Mouse (Mus musculus): Measurements from ENCODE around the gene Twnk.

Gene Twnk

DNA sequence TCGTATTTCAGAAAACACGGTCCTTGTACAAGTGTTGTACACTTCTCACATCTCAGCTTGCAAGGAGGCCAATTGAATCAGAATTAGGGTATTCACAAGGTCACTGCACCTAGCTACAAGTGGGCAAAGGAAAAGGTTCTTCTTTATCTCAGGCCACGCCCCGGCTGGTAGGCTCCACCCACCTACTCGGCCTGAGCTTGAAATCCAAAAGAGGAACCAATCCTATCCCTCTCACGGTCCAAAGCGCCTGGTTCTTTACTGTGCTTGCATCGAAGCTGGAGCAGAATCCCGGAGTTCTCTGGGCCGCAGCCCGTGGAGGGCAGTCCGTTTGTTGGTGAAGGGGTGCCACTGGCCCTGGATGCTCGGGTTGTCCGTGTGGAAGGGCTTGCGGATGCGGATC lies at the start of gene Twnk:
Gene Twnk, plus strand, starts transcription at position 220 of the 400 bp plus-strand sequence.
- DNase-seq (ENCODE audit: low spot score), result peak; percentile 53

DNA sequence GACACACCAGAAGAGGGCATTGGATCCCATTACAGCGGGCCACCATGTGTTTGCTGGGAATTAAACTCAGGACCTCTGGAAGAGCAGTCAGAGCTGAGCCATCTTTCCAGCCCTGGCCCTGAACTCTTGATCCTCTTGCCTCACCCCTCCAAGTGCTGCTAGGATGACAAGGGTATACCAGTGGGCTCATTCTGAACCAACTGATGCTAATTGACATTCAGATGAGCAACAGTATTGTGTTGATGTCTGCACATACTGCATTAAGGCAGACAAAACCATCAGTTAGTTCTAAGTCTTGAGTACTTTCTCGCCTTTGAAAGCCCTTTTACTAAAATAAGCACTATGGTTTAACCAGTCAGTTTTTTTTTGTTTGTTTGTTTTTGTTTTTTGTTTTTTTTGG lies 45.8 kb upstream of the Twnk start:
- no peak for DNase-seq (ENCODE audit: low spot score)

DNA sequence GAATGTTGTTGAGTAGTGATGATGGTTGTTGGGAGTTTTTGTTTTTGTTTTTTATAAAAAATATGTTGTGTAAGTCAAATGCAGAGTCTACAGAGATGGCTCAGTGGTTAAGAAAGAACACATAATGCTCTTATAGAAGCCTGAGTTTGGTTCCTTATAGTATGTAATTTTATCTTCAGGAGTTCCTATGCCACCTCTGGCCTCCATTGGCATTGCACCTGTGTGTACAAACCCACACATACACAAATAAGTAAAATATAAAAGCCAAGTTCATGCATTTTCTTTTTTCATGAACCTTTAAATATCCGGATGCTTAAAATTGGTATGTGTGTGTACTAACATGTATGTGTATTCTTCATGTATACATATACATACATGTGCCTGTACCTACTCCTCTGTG lies 39.5 kb upstream of the Twnk start:
- DNase-seq (ENCODE audit: low spot score), result no peak

DNA sequence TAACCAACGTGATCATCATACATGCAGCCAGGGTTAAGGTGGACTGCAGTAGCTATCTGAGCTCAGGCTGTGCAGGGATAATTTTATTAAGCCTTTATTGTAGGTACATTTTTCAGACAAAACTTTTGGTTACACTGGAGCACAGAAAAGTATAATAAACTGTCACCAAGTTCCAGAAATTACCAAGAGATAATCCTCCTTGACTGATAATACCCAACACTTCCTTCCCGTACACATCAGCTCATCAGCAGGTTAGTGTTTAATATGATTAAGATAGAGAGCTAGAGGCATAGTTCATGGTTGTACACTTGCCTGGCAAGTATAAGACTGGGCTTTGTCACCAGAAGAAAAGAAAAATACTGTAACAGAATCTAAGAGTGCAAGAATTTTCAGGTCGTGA lies 37.1 kb upstream of the Twnk start:
- no peak for DNase-seq (ENCODE audit: low spot score)

DNA sequence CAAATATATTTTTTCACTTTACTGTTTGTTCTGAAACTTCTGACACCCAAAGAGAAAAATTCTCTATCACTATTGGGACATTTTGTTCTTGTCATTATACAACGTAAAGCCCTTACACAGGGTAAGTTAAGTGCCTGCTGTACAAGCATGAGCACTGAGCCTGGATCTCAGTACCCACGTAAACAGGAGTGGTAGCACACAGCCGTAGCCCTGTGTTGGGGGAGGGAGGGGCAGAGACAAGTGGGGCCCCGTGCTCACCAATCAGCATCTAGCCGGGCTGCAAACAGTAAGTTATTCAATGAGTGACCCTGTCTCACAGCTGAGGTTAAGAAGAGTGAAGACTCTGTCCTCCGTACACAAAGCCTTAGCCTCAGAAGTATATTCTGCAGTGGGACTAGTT lies 28.8 kb upstream of the Twnk start:
- DNase-seq (ENCODE audit: low spot score), result no peak

DNA sequence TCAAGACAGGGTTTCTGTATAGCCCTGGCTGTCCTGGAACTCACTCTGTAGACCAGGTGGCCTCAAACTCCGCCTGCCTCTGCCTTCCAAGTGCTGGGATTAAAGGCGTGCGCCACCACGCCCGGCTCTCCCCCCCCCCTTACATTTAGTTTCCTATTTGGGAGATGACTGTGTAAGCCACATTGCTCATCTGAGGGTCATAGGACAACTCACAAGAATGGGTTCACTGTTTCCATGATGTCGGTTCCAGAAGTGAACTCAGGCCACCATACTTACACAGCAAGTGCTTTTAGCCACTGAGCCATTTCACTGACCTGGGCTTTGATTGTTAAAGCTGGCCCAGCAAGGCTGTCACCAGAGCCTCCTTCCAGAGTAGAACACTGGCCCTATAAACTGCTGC lies 28.3 kb upstream of the Twnk start:
- DNase-seq (ENCODE audit: low spot score), result no peak

DNA sequence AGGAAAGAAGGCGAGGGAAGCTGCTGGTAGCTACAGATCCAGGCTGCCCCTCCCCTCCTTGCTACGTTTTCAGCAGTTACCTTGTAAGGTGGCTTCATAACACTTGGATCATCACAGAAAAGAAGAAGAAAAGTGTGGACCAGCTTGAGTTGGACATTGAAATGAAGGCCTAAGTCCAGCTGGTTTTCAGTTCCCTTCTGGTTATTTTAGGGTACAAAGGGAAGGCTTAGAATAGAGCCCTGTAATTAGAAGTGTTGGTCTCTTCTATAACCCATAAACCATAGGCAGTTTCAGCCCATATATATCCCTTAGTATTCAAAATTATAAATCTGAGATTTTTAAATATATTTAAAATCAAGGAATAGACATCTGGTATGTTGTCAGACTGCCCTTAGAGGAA lies 24.7 kb upstream of the Twnk start:
- DNase-seq (ENCODE audit: low spot score), result no peak

DNA sequence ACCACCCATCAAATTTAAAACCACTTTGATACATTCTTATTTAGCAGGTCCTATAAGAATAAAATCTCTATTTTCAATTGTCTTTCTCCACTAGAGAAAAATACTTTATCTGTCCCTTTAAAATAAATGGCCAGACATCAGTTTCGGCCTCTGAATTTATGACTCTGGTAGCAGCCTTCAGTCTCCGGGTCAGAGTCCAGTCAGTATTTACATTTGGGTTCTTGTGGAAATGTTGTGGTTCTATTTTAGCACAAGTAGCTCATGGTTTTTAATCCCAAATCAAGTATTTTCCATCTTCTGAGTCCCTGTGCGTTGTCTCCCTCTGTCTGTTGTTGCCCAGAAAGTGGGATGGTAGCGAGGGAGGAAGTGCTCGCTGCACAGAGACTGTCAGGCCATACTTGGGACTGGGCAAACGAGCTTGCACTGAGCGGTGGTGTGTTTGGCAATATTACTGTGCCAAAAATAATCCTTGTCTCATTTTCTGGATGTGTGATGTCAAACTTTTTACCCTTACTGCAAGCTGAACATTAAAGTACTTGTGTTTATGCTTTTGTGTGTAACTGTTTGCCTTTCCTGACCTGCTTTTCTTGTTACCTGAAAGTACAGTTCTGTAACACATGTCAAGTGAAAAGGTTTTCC lies 22.9 kb upstream of the Twnk start:
- DNase-seq (ENCODE audit: low spot score), result no peak

DNA sequence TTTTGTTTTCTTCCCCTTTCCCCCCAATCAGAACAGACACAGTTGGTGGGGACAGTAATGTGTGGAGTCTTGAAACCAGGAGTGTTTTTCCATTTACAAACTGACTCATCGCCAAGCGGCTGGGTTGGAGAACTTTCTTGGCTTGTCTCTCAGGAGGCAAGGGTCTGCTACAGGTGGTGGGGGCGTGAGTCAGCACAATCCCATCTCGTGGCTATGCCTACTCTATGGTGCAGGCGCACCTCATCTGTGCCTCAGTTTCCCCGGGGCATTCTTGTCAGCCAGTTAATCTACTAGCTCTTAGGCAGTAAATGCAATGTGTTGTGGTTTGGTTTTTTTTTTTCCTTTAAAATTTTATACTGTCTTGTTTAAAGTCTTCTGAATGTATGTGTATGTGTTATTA lies 22.1 kb upstream of the Twnk start:
- no peak for DNase-seq (ENCODE audit: low spot score)

DNA sequence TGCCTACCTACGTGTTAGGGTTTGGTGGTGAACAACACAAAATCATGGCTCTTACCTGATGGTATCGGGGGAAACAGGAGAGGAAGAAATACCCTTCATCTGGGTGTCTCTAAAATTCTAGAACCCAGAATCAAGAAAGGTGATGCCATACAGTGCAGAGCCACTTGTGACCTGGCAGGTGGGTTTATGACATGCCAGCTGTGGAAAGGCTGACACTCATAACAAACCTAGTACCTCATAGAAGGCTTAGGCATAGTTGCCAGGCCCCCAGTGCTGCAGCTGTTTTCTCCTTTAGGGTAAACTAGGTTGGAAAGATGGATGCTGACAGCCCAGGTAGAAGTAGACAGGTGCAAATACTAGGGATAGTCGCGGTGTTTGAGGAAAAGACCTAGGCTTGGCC lies 21.0 kb upstream of the Twnk start:
- DNase-seq (ENCODE audit: low spot score), result no peak

DNA sequence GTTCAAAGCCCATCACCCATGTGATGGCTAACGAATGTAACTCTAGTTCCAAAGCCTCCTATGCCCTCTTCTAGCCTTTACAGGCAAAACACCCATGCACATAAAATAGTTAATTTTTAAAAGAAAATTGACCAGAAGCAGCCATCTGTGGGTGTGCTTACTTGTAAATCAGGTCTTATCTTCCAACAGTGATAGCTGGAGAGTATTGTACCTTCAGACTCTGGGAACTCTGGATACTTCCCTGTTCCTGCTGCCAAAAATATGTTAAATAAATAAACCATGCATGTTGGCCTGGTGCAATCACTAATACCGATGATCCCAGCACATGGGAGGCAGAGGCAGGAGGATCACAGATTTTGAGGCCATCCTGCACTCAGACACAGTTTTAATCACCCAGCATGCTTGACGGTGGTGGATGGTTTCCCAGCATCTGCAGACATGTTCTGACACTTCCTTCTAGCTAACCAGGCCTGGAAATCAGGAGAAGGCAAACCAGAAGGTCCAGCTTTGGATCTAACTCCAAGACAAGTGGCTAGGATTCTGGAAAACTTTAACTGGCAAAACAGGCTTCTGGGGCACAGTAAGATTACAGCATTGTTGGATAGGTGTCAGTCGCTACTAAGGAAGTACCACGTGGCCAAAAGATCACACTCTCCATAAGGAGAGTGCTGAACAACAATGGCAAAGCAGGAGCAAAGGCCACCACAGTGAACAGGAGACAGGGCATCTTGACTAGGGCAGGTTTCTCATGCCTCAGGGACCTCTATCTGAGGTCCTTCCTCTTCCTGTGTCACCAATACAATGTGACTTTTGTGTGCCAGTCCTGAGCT lies 20.1 kb upstream of the Twnk start:
- DNase-seq (ENCODE audit: low spot score), result no peak

DNA sequence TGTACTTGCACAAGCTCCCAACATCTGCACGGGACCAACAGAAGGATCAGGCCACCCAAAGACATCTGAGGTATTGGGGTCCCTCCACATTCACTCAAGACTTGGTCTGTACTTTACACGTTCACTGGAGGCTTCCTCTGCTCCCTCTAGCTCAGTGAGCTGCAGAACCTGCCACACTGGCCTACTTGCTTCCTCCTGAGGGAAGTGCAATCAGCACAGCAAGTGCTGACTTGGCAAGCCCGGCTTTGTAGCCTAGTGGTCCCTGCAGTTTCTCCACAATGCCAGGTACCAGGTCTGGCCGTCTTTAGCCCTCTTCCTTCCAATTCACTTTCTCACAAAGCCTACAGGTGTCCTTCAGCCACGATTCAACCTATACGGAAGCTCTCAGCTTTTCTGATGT lies 18.5 kb upstream of the Twnk start:
- no peak for DNase-seq (ENCODE audit: low spot score)

DNA sequence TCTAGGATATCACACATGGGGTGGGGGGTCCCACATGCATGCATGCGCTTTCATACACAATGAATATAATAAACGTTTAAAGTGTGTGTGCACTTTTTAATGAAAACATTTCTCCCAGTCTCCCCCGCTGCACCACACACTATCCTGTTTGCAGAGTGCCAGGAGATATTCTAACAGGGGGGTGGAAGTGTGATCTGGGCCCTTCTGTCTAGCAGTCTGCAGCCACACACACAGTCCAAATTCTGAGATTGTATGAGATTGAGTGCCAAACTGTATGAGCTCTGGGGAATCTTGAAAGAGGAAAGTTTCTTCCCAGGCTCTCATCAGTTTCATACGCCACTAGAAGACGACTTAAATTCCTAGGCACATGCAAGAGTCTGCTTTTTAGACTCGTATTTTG lies 17.6 kb upstream of the Twnk start:
- DNase-seq (ENCODE audit: low spot score), result no peak

DNA sequence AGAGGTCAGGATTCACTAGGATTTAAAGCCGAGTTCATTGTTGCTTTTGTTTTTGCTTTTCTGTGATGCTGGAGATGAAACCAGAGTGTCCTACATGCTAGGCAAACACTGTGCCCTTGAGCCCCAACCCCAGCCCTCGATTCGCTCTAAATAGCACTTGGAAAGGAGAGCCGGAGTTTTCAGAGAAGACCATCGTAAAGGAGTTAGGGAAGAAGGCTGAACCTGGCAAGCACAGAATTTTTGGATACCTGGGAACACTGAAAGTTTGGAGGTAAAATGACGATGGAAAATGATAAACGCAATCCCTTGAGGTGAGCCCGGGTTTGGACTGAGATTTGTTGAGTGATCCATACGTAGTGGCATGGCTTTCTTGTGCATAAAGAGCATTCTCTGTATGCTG lies 17.1 kb upstream of the Twnk start:
- no peak for DNase-seq (ENCODE audit: low spot score)

DNA sequence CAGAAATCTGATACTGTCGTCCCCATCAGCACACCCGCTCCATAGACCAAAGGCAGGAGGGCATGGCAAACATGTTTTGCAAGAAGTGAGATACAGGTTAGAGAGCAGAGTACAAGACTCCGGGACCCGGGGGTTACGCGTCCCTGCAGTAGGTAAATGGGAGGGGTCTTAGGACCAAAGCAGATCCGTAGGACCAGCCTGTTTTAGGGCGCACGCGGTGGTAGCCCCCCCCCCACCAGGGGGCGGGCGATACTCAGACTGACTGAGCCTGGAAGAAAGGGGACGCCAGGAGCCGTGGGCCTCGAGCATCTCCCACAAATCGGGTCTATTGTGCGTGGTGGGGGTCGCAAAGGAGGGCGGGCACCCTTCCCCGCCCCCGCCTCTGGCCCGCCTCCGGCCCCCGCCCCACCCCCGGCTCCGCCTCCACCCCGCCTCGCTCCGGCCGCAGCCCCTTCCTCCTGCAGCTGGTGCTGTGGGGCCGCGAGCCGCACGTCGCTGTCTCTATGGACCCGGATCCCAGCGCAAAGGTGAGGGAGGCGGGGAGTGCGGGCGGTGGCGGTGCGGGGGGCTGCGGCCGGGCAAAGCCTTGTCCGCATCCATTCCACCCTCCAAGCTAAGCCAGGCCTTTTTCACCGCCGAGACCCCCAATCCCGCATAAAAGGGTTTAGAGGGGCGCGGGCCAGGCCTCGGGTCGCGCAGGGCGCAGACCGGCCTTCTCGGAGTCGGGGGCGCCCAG lies 16.5 kb upstream of the Twnk start, which contains the start of gene Sema4g:
Gene Sema4g, plus strand, starts transcription at position 271 of the 736 bp plus-strand sequence.
- peak; percentile 70 for DNase-seq (ENCODE audit: low spot score)

DNA sequence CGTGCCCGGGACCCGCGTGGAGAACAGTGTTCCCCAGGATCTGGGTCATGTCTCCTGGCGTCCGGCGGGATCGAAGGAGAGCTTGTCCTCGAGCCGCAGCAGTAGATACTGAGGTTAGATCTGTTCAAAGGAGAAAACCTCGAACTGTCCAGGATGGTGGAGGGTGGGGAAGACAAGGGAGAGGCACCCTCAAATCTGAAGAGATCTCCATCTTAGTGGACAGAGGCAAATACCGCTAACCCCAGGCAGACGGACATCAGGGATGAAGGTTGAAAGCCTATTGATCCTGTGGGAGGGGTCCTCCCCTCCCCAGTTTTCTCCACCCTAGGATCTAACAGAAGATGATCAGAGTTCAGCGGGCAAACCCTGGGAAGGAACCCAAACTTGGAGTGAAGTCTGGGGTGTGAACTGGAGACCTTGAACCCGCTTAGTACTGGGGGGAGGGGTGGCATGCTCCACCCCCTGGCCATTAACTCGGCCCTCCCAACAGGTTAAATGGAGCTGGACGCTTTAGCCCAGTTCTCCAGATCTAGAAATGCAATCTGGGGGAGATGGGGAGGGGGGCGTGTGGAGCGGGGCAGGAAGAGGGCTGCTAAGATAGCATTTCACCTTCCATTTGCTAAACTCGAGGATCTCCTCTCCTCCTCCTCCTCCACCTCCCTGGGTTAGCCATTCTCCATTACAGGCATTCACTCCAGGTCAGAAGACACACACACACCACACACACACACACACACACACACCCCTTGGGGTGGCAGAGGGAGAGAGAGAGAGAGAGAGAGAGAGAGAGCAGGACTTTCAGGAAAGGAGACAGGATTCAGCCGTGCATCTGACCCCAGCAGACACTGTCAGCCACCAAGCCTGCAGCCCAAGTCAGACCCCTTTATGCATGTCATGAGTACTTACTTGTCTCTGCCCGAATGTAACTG lies 15.6 kb upstream of the Twnk start:
- DNase-seq (ENCODE audit: low spot score), result no peak

DNA sequence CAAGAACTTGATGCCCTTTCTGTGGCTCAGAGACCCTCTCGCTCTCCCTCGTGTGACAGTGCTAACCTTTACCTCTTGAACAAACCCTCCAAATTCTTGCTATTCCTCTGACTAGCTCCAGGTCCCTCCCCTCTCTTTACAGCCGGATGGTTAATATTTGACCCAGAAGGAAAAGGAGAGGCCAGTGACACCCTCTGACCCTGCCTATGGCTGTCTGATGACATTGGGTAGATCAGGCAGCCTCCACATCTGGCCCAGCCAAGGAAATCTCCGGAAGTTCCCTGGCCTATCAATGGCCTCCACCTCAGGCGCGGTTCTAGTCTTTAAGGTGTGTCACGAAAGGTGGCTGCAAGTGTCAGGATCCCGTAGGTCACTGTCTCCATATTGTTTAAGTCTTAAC lies 14.4 kb upstream of the Twnk start:
- no peak for DNase-seq (ENCODE audit: low spot score)

DNA sequence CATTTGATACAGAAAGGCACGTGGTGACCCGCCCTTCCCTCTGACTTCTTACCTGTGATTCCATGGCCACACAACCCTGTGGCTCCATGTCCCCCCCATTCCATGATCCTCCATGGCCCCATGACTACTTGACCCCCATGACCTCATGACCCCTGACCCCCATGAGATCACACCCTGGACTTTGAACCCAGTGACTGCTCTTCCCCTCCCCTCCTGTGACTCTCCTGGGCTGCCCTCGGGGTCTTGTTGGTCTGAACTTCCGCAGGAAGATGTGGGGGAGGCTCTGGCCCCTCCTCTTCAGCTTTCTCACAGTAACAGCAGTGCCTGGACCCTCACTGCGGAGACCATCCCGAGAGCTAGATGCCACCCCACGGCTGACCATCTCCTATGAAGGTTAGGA lies 13.2 kb upstream of the Twnk start:
- DNase-seq (ENCODE audit: low spot score), result no peak

DNA sequence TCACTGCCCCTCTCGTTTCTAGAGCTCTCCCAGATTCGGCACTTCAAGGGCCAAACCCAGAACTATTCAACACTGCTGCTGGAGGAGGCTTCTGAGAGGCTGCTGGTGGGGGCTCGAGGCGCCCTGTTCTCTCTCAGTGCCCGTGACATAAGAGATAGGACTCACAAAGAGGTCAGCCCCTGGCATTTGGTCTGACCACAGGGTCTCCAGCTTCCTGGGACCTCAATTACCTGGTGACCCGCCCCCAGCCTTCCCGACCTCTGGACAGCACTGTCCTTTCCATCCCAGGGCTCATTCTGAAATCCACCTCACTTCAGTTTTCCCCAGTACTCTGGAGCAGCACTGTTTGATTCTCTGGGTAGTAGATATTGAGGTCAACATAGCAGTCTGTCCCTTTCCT lies 12.8 kb upstream of the Twnk start:
- DNase-seq (ENCODE audit: low spot score), result no peak

DNA sequence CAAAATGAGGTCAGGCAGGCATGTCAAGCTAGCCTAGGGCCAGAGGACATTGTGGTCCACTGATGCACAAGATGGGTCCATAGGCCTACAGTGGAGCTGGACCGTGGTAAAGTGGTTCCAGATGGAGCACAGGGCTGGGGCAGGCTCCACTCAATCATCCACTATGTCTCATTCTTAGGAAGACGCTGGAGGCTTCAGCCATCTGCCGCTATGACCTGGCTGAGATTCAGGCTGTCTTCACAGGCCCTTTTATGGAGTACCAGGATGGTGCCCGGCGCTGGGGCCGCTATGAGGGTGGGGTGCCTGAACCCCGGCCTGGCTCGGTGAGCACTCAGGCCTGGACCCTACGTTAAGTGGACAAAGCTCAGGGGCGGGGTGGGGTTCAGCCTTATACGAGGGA lies 7.7 kb upstream of the Twnk start:
- DNase-seq (ENCODE audit: low spot score), result peak; percentile 36

DNA sequence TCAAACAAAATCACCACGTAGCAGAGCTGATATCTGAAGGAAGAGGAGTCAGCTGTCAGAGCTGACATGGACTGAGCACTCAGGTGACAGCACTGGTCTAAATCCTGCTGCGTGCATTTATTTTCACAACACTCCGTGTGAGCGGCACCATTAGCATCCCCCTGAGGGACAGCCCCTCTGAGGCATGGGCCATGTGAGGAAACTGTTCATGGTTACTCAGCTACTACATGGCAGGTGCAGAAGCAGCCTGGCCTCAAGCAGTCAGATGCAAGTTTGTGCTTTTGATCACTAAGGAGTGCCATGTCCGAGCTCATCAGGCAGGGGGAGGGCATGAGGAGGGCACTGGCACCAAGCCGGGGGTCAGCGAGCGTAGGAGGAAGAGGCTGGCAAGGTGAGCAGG lies 5.8 kb upstream of the Twnk start:
- no peak for DNase-seq (ENCODE audit: low spot score)

DNA sequence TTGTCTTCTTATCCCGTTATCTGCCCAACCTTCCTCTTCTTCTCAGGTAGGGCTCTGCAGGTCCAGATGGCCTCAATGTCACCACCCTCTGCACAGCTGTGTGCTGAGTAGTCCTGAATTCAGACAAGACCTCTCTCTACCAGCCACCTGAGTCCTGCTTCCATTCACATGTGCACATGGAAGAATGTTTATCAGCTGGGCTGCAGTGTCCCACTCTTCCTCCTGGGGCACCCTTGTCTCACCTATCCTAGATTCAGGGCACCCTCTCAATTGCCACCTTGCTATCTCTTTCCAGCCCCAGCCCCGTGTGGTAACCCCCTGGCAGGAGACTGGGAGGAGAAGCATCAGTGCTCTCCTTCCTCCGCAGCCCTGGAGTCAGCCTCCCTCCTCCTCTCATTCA lies 3.2 kb upstream of the Twnk start:
- no peak for DNase-seq (ENCODE audit: low spot score)

Measured in embryo, embryonic 10 days (tissue).